ENCODE assay signal across 18 mouse cellular contexts in the genomic region with DNA sequence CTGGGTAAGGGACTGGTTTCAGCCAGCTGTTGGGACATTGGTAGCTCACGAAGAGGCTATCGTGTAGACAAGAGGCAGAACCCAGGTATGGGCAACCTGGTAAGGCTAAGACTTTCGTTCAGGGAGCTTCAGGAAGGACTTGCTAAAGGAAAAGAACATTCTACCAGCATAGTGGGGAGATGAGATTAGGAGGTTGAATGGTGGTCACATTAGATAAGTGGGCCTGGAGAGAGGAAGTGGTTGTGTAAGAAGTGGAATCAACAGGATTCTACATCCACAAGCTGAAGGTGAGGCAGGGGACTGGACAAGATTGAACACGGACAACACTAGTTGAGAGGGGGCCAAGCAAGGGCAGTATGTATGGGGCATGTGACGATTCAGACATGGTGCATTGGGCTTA.
"Had no signal": no experiment of that assay in that cellular context is flagged by ENCODE, and none has a peak within 500 bp of the region (broad histone marks: within the 10 kb centered on the region; RNA-seq: fewer than 3 reads in every experiment).

No protein-coding gene starts in this region.

- H3K27ac ChIP-seq: liver, embryonic 12.5 days; liver, embryonic 14.5 days; lung, embryonic 15.5 days; macrophage; midbrain, embryonic 12.5 days; neural tube, embryonic 12.5 days; stomach, embryonic 15.5 days; stomach, postnatal 0 days had no signal

- H3K9ac ChIP-seq: liver, embryonic 12.5 days; liver, embryonic 14.5 days; lung, embryonic 15.5 days; midbrain, embryonic 12.5 days; neural tube, embryonic 12.5 days; stomach, embryonic 15.5 days had no signal

- H3K9me3 ChIP-seq: liver, embryonic 12.5 days; lung, embryonic 15.5 days; megakaryocyte, embryonic 14.5 days; midbrain, embryonic 12.5 days; neural tube, embryonic 12.5 days; stomach, embryonic 15.5 days had no signal

- H3K4me1 ChIP-seq: liver, embryonic 12.5 days; lung, embryonic 15.5 days; midbrain, embryonic 12.5 days; neural tube, embryonic 12.5 days; stomach, embryonic 15.5 days had no signal

- H3K27me3 ChIP-seq: liver, embryonic 12.5 days; lung, embryonic 15.5 days; midbrain, embryonic 12.5 days; neural tube, embryonic 12.5 days; stomach, embryonic 15.5 days had no signal

- ATAC-seq: liver, embryonic 12.5 days; lung, postnatal 0 days had no signal

- H3K4me2 ChIP-seq: liver, embryonic 12.5 days; lung, embryonic 15.5 days; midbrain, embryonic 12.5 days; neural tube, embryonic 12.5 days; stomach, embryonic 15.5 days had no signal

- H3K4me3 ChIP-seq: liver, embryonic 12.5 days; lung, embryonic 15.5 days; megakaryocyte, embryonic 14.5 days; midbrain, embryonic 12.5 days; neural tube, embryonic 12.5 days; stomach, embryonic 15.5 days had no signal

- DNase-seq: lung, adult 2 months; lung, postnatal 14 days; lung, postnatal 36 days; midbrain, embryonic 14.5 days; right cerebral cortex, postnatal 14 days; thymus, adult 2 months; thymus, postnatal 14 days; thymus, postnatal 36 days had no signal

- H3K36me3 ChIP-seq: lung, embryonic 15.5 days; stomach, embryonic 15.5 days had no signal
